Mouse (Mus musculus) liver, postnatal 0 days (tissue): ENCODE results near the gene Fbxo24.

Experiments
- CTCF ChIP-seq: sonication (generic); IDR thresholded peaks from 2 replicates; pipeline ENCODE4 v1.5.1; 2016; ENCODE audit warnings: antibody characterized with exemption, low read depth
- EP300 ChIP-seq: IDR thresholded peaks from 2 replicates; pipeline ENCODE4 v1.6.1; 2016; ENCODE audit warnings: antibody characterized with exemption, low read depth, mild to moderate bottlenecking

GRCm38 (mm10) chr5:137595921-137596320 lies 32.9 kb downstream of the Fbxo24 start:
- no peak for TF ChIP-seq CTCF
- TF ChIP-seq EP300 = no peak
